Mouse (Mus musculus): ENCODE measurements at regions not wholly inside any gene's neighbourhood (a gene's known extent, or its start where the extent isn't known, plus 50 kb on each side); places are given as distances from the start of the nearest gene placed in this dataset.
A peak's percentile ranks its signal among the peaks of the same experiment; 100 is the strongest.
"Not testable (repeated sequence)": the region's sequence is repeated elsewhere in the genome, so short reads cannot be mapped to it uniquely, and the experiment has no call there.

DNA sequence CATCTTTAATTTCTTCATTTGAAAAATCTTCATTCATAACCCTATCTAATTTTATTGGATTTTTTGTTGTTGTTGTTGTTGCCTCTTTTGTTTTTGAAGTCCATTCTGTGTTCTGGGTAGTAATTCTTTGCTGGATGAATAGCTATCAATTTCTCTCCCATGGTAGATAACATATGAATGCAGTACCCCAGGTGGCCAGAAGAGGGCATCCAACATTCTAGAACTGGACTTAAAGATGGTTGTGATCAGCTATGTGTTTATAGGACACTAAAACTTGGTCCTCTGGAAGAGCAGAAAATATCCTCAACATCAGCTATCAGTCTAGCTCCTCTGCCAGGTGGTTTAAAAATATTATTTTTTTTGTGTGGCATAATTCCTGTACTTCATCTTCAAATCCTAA lies 73.0 kb downstream of the Prl2c3 start:
- H3K9me3 ChIP-seq (ENCODE audit: control insufficient read depth, low read length); H3K4me2 ChIP-seq (ENCODE audit: low read length); H3K27ac ChIP-seq (ENCODE audit: low read depth); H3K9ac ChIP-seq (ENCODE audit: low read length); DNase-seq (ENCODE audit: low spot score); H3K36me3 ChIP-seq (ENCODE audit: control insufficient read depth, insufficient read depth, low read length); ATAC-seq (replicated peaks; ENCODE audit: low FRiP score, low TSS enrichment, low read depth); H3K4me1 ChIP-seq (replicated peaks; ENCODE audit: control insufficient read depth, insufficient read depth, low read length); H3K27me3 ChIP-seq (replicated peaks; ENCODE audit: control insufficient read depth, insufficient read depth, low read length); H3K4me3 ChIP-seq (ENCODE audit: low read depth, low read length): not testable (repeated sequence)

DNA sequence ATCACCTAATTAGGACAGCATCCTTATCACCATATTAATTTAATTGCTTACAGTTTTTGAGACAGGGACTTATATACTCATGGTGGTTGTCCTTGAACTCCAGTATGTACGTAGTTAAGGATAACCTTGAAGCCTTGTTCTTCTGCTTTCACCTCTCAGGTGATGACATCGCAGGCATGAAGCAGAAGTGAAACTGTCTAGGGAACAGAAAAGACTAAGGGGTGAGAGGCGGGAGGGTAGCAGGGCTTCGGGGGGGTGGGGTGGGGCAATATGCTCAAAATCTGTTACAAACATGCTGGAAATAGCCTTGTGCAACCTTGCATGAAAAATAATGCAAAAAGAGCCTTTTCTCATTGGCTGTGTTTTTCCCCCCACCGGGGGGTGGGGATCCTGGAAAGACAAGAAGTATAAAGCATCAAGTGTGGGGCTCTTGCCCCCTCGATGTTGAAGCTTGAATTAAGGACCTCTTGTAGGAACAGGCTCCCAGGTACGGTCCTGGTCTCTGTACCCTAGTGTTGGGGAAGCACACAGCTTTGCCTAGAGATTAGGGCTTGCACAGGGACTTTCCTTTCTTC lies 81.8 kb downstream of the Prl2c3 start:
- not testable (repeated sequence) for H3K27me3 ChIP-seq (replicated peaks; ENCODE audit: control insufficient read depth, insufficient read depth, low read length); H3K4me2 ChIP-seq (ENCODE audit: low read length); H3K4me3 ChIP-seq (ENCODE audit: low read depth, low read length); ATAC-seq (replicated peaks; ENCODE audit: low FRiP score, low TSS enrichment, low read depth); H3K9me3 ChIP-seq (ENCODE audit: control insufficient read depth, low read length); H3K36me3 ChIP-seq (ENCODE audit: control insufficient read depth, insufficient read depth, low read length); H3K9ac ChIP-seq (ENCODE audit: low read length); DNase-seq (ENCODE audit: low spot score); H3K4me1 ChIP-seq (replicated peaks; ENCODE audit: control insufficient read depth, insufficient read depth, low read length); H3K27ac ChIP-seq (ENCODE audit: low read depth)
- 87% methylated on average over 7 of the region's 7 CpGs for WGBS

- ATAC-seq (replicated peaks; ENCODE audit: low FRiP score, low TSS enrichment, low read depth) (no peak), DNase-seq (ENCODE audit: low spot score) (no peak)
- Histone ChIP-seq H3K36me3 (ENCODE audit: control insufficient read depth, insufficient read depth, low read length) (no peaks in the 10 kb centered on the region), H3K9ac (ENCODE audit: low read length) (no peak overlapping the region), H3K27me3 (replicated peaks; ENCODE audit: control insufficient read depth, insufficient read depth, low read length) (no peaks in the 10 kb centered on the region), H3K27ac (ENCODE audit: low read depth) (no peak overlapping the region), H3K4me3 (ENCODE audit: low read depth, low read length) (no peak overlapping the region), H3K9me3 (ENCODE audit: control insufficient read depth, low read length) (no peaks in the 10 kb centered on the region), H3K4me1 (replicated peaks; ENCODE audit: control insufficient read depth, insufficient read depth, low read length) (no peaks in the 10 kb centered on the region), H3K4me2 (ENCODE audit: low read length) (no peak overlapping the region)
- WGBS = 70% methylated on average over 7 of the region's 7 CpGs
These were observed 88.2 kb downstream of the Prl2c3 start for GRCm38 (mm10) chr13:12711471-12712273.

DNA sequence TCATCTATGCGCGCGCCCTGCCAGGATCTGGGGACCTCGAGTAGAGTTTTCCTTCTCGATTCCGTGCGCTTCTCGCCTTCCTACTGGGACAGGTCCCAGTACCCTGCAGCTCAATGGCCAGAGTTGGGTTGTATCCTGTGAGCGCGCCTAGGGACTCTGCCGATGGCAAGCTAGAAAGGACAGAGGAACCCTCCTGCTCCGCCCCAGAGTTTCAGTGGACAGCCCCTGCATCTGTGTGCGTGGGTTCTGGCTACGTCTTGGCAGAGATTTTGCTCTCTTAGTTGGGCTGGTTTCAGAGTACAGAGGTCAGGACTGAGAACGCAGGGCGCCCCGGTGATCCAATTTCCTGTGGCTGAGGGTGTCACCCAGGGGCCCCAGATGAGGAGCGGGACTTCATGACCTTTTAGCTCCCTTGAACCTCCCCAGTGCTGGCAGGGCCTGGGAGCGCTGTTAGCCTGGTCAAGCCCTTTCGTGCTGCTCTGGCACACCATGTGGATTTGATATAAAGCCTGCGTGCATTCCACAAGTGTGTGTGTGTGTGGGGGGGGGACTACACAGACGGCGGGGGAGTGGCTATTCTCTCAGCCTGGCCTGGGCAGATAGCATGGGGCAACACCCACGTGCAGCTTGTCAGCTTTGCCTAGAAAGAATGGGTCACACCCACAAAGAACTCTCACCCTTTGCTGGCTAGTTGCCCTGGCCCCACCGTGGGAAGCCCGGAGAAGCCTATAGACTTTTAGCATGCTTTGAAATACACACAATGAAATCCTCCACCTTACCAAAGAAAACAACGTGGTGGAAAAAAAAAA lies 96.9 kb downstream of the Prl2c3 start:
- not testable (repeated sequence) for H3K27me3 ChIP-seq (replicated peaks; ENCODE audit: control insufficient read depth, insufficient read depth, low read length); H3K27ac ChIP-seq (ENCODE audit: low read depth); H3K4me1 ChIP-seq (replicated peaks; ENCODE audit: control insufficient read depth, insufficient read depth, low read length); H3K9ac ChIP-seq (ENCODE audit: low read length); H3K9me3 ChIP-seq (ENCODE audit: control insufficient read depth, low read length); DNase-seq (ENCODE audit: low spot score); H3K36me3 ChIP-seq (ENCODE audit: control insufficient read depth, insufficient read depth, low read length)
- H3K4me2 ChIP-seq (ENCODE audit: low read length) = peak overlapping the region; percentile 33
- H3K4me3 ChIP-seq (ENCODE audit: low read depth, low read length) = 0 out of 2 replicates have a peak overlapping the region, but pooled peaks have one; percentile 2
- ATAC-seq (replicated peaks; ENCODE audit: low FRiP score, low TSS enrichment, low read depth) = peak; percentile 40
- WGBS = 5% methylated on average over 12 of the region's 27 CpGs

DNA sequence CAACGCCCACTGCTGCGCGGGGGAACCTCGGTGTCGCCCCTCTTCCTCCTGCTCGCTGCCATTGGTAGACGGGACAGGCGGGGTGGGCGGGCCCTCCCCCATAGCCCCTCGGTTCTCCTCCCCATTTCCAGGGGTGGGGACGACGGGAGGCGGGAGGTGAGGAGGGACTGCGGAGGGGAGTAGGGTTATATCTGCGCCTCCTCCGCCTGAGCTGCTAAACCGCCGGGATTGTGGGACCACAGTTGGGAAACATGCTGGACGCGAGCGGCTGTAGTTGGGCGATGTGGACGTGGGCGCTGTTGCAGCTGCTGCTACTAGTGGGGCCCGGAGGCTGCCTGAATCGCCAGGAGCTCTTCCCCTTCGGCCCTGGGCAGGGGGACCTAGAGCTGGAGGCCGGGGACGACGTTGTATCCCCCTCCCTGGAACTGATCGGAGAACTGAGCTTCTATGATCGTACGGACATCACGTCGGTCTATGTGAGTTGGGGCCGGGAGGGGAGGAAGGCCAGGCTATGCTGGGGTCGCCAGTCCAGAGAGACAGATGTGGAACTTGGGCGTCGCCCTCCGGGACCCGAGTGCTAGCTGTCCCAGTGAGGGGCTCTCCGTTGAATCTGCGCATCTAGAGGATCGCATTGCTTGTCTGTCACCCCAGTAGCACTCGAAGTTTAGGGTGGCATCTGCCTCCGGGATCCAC lies 97.6 kb downstream of the Prl2c3 start:
- WGBS = 0% methylated on average over 18 of the region's 46 CpGs
- not testable (repeated sequence) for H3K4me3 ChIP-seq (ENCODE audit: low read depth, low read length); H3K27ac ChIP-seq (ENCODE audit: low read depth); H3K9ac ChIP-seq (ENCODE audit: low read length); H3K27me3 ChIP-seq (replicated peaks; ENCODE audit: control insufficient read depth, insufficient read depth, low read length); H3K4me1 ChIP-seq (replicated peaks; ENCODE audit: control insufficient read depth, insufficient read depth, low read length); H3K36me3 ChIP-seq (ENCODE audit: control insufficient read depth, insufficient read depth, low read length); DNase-seq (ENCODE audit: low spot score); H3K9me3 ChIP-seq (ENCODE audit: control insufficient read depth, low read length)
- peak overlapping the region; percentile 18; the same call in 1 of the 2 replicates for H3K4me2 ChIP-seq (ENCODE audit: low read length)
- ATAC-seq (replicated peaks; ENCODE audit: low FRiP score, low TSS enrichment, low read depth) = peak; percentile 68

DNA sequence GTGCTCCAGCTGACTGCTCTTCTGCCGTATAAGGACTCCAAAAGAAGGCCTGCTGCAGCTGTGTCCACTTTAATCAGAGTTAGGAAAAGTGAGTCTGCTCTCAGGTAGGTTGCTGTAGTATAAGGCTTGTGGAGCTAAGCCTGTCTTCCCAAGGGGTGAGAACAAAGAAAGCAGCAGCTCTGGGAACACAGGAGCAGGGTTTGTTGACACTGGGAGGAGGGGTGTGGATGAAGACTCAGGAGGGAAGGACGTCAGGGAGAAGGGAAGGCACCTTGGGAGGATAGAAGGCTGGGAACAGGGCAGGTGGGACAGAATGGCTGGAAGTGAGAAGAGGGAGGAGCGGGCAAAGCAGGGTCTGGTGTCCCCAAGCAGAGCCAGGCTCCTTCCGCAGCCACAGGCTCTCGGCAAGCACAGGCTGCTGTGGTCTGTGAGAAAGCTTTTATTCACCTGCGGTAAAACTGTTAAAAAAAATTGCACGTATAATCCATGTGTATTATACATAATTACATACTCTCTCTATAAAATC lies 106.2 kb downstream of the Prl2c3 start:
- not testable (repeated sequence) for H3K27me3 ChIP-seq (replicated peaks; ENCODE audit: control insufficient read depth, insufficient read depth, low read length); H3K27ac ChIP-seq (ENCODE audit: low read depth); H3K4me2 ChIP-seq (ENCODE audit: low read length); H3K4me3 ChIP-seq (ENCODE audit: low read depth, low read length); H3K36me3 ChIP-seq (ENCODE audit: control insufficient read depth, insufficient read depth, low read length); H3K9ac ChIP-seq (ENCODE audit: low read length); DNase-seq (ENCODE audit: low spot score); H3K9me3 ChIP-seq (ENCODE audit: control insufficient read depth, low read length); H3K4me1 ChIP-seq (replicated peaks; ENCODE audit: control insufficient read depth, insufficient read depth, low read length); ATAC-seq (replicated peaks; ENCODE audit: low FRiP score, low TSS enrichment, low read depth)
- 56% methylated on average over 4 of the region's 7 CpGs for WGBS

- not testable (repeated sequence) for H3K4me1 ChIP-seq (replicated peaks; ENCODE audit: control insufficient read depth, insufficient read depth, low read length); ATAC-seq (replicated peaks; ENCODE audit: low FRiP score, low TSS enrichment, low read depth); H3K9me3 ChIP-seq (ENCODE audit: control insufficient read depth, low read length); H3K4me2 ChIP-seq (ENCODE audit: low read length); H3K9ac ChIP-seq (ENCODE audit: low read length); H3K4me3 ChIP-seq (ENCODE audit: low read depth, low read length); H3K27ac ChIP-seq (ENCODE audit: low read depth); H3K27me3 ChIP-seq (replicated peaks; ENCODE audit: control insufficient read depth, insufficient read depth, low read length); DNase-seq (ENCODE audit: low spot score); H3K36me3 ChIP-seq (ENCODE audit: control insufficient read depth, insufficient read depth, low read length)
- WGBS = no CpG with 5 or more reads among the region's 1 CpGs
These were observed 111.1 kb downstream of the Prl2c3 start for GRCm38 (mm10) chr13:12688778-12689177.

DNA sequence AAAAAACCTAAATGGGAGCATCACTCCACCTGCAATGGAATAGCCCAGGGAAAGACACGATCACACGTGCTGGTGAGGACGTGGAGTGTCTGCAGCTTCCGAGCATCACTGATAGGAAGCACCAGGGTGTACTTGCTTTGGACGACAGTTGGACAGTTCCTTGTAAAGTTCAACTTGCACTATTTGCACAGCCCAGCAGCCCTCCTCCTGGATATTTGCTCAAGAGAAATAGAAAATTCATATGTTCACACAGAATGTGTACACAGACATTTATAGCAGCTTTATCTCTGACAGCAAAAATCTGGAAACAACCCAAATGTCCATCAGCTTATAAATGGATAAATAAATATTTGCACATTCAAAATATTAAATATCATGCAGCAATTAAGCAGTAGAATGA lies 111.7 kb downstream of the Prl2c3 start:
- WGBS = 40% methylated on average over 1 of the region's 5 CpGs
- H3K9me3 ChIP-seq (ENCODE audit: control insufficient read depth, low read length); H3K4me1 ChIP-seq (replicated peaks; ENCODE audit: control insufficient read depth, insufficient read depth, low read length); H3K27ac ChIP-seq (ENCODE audit: low read depth); H3K9ac ChIP-seq (ENCODE audit: low read length); ATAC-seq (replicated peaks; ENCODE audit: low FRiP score, low TSS enrichment, low read depth); DNase-seq (ENCODE audit: low spot score); H3K27me3 ChIP-seq (replicated peaks; ENCODE audit: control insufficient read depth, insufficient read depth, low read length); H3K4me2 ChIP-seq (ENCODE audit: low read length); H3K4me3 ChIP-seq (ENCODE audit: low read depth, low read length); H3K36me3 ChIP-seq (ENCODE audit: control insufficient read depth, insufficient read depth, low read length): not testable (repeated sequence)
